Mouse (Mus musculus) small intestine, adult 2 months (tissue): ENCODE measurements around the gene Shcbp1l. TPM values are rescaled to one million over a fixed set of nuclear protein-coding genes. Genes with fewer than 3 reads are reported as not detected.

Experiments
- H3K27ac ChIP-seq: fragments of 200-500 bp; 2 replicates; pipeline ENCODE4 v1.5.1; 2012; ENCODE audit warnings: low read depth, low read length, control low read depth, inconsistent platforms; ENCODE audit not compliant: insufficient read depth
- H3K27me3 ChIP-seq: fragments of 200-500 bp; 2 replicates; pipeline ENCODE4 v1.6.1; 2012; ENCODE audit warnings: mild to moderate bottlenecking, moderate library complexity, low read length, inconsistent platforms; ENCODE audit not compliant: control insufficient read depth, insufficient read depth
- H3K36me3 ChIP-seq: fragments of 200-500 bp; 2 replicates; pipeline ENCODE4 v1.6.1; 2012; ENCODE audit warnings: mild to moderate bottlenecking, low read length, control low read depth, inconsistent platforms; ENCODE audit not compliant: control insufficient read depth, insufficient read depth
- H3K4me1 ChIP-seq: fragments of 200-500 bp; 2 replicates; pipeline ENCODE4 v1.6.1; 2012; ENCODE audit warnings: low read length, inconsistent platforms, mixed read lengths; ENCODE audit not compliant: control insufficient read depth, insufficient read depth, insufficient read length
- H3K4me3 ChIP-seq: fragments of 200-500 bp; 2 replicates; pipeline ENCODE4 v1.5.1; 2012; ENCODE audit warnings: low read depth, mild to moderate bottlenecking, control low read depth, inconsistent platforms, low read length, moderate library complexity
- CTCF ChIP-seq: fragments of 200-500 bp; IDR thresholded peaks from 2 replicates; pipeline ENCODE4 v1.5.1; 2012; ENCODE audit warnings: low read depth, mild to moderate bottlenecking, control low read depth, inconsistent platforms, low read length, moderate library complexity, mixed read lengths; ENCODE audit not compliant: insufficient replicate concordance, insufficient read length; ENCODE audit errors: extremely low read depth
- POLR2A ChIP-seq: fragments of 200-500 bp; IDR thresholded peaks from 2 replicates; pipeline ENCODE4 v1.6.1; 2012; ENCODE audit warnings: low read depth, mild to moderate bottlenecking, control low read depth, inconsistent platforms, low read length, moderate library complexity
- WGBS: fragments of 180-500 bp; shearing (Covaris S2); methylation state at CpG from one replicate; pipeline ENCODE4 v1.1.7; 2018; 5-methylcytosine and 5-hydroxymethylcytosine counted together
- polyA plus RNA-seq: library from polyadenylated mRNA; depleted of rRNA; stranded (reverse); fragments of >200 nt; gene quantifications from 2 replicates; pipeline ENCODE4 v1.2.3, GENCODE M21; 2012

Shcbp1l gene
- polyA plus RNA-seq, 1 experiment, result not detected

DNA sequence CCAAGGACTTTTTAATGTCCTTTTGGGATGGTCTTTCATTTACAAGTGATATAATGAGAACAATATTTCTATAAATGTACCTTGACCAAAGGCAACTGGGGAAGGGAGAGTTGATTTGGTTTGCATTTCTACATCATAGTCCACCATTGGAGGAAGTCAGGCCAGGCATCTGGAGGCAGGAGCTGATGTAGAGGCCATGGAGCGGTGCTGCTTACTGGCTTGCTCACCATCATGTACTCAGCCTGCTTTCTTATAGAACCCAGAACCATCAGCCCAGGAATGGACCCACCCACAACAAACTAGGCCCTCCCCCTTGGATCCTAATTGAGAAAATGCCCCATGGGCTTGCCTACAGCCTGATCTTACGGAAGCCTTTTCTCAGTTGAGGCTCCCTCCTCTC is 7.4 kb downstream of the Shcbp1l start:
- Histone ChIP-seq H3K4me1 (no peaks in the 10 kb centered on the region), H3K27ac (no peak overlapping the region), H3K36me3 (no peaks in the 10 kb centered on the region), H3K4me3 (no peak overlapping the region), H3K27me3 (no peaks in the 10 kb centered on the region)
- TF ChIP-seq POLR2A, result no peak
- no peak for TF ChIP-seq CTCF
- WGBS, result 94% methylated on average over 2 of the region's 2 CpGs

DNA sequence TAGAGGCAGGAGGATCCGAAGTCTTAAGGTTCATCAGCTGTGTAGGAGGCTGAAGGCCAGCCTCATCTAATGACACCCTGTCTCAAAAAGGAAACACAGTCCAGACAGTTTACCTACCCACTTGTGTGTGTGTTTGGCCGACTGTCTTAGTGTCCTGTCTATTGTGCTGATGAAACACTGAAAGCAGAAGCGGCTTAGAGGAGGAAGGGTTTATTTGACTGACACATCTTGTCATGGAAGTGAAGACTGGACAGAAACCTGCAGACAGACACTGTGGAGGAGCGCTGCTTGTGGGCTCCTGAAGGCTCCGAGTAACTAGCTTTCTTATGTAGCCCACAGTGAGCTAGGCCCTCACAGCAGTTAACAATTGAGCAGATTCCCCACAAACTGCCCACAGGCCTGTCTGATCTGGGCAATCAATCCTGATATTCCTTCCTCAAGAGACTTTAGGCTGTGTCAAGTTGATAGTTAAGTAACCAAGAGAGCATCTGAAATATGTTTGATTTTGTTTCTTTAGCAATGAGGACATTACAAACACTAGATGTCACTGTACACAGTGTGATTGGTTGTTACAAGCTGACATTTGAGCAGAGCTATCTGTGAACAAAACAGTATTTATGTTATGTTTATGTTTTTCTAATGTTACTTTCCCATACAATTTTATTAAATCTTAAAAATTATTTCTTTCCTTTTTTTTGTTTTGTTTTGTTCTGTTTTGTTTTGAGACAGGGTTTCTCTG is 9.1 kb downstream of the Shcbp1l start:
- no peak overlapping the region for H3K27ac ChIP-seq
- WGBS, result 83% methylated on average over 5 of the region's 5 CpGs

DNA sequence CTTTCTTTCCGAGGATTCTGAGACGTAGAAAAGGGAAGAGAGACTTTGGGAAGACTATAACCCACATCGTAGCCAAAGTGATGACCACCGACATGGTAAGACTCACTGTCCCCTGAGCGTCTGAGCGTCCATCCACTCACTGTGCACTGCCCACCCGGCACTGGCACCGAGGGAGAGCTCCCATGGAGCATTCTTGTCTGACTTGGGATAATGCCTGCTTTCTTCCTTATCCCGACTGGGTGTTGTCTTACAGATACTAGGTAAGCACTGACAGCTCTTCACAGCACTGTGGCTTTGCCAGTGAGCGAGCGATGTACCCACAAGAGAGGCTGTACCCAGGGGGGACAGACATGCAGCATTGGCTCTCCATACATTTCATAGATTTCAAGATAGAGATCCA is 12.6 kb downstream of the Shcbp1l start:
- Histone ChIP-seq H3K27me3 (no peaks in the 10 kb centered on the region), H3K36me3 (no peaks in the 10 kb centered on the region), H3K4me3 (no peak overlapping the region), H3K4me1 (no peaks in the 10 kb centered on the region), H3K27ac (no peak overlapping the region)
- TF ChIP-seq CTCF, result no peak
- 88% methylated on average over 11 of the region's 11 CpGs for WGBS

More for the DNA sequence above, 9.1 kb downstream of the Shcbp1l start:
- Histone ChIP-seq H3K27me3 (no peaks in the 10 kb centered on the region), H3K4me1 (no peaks in the 10 kb centered on the region), H3K36me3 (no peaks in the 10 kb centered on the region), H3K4me3 (no peak overlapping the region)
- no peak for TF ChIP-seq CTCF
- TF ChIP-seq POLR2A, result no peak

DNA sequence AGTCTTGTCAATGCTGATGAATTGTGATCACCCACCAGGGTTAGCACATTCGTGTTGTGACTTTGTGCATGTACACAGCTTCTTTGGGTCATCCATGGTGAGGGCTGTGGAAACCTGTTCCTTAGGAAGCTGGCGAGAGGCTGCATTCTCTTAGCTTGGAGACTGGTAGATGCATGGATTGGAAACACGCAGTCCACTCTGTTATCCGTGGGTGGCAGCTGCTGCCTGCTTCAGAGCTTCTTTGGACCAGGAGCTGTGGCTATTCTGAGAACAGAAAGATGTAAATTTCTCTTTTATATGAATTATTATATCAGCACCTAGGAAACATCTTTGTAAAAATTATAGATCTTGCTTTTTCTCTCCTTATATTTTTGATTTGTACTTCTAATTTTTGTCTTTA is 15.8 kb downstream of the Shcbp1l start:
- no peaks in the 10 kb centered on the region for H3K4me1 ChIP-seq
- no peaks in the 10 kb centered on the region for H3K36me3 ChIP-seq
- no peak for TF ChIP-seq CTCF
- H3K4me3 ChIP-seq, result no peak overlapping the region
- H3K27ac ChIP-seq, result no peak overlapping the region
- H3K27me3 ChIP-seq, result no peaks in the 10 kb centered on the region
- WGBS, result 85% methylated on average over 4 of the region's 4 CpGs

DNA sequence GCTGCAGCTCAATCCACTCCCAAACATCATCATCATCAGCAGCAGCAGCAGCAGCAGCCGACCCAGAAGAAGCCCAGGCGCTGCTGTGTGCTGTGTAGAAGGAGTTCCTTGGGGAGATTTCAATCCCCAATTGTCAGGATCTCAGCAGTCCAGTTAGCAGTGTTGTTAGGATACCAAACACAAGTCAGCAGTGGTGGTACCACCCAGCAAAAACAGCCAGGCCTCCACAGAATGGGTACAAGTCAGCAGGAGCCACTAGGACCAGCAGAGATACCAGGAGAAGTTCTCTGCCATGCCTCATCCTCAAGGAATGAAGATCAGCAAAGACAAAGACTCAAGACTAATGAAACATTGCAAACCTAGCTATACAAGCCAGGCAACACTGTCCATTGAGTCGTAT is 16.7 kb downstream of the Shcbp1l start:
- no peaks in the 10 kb centered on the region for H3K4me1 ChIP-seq
- WGBS, result 79% methylated on average over 3 of the region's 3 CpGs
- H3K4me3 ChIP-seq, result no peak overlapping the region
- H3K27me3 ChIP-seq, result no peaks in the 10 kb centered on the region
- H3K27ac ChIP-seq, result no peak overlapping the region
- H3K36me3 ChIP-seq, result no peaks in the 10 kb centered on the region
- TF ChIP-seq POLR2A, result no peak
- TF ChIP-seq CTCF, result no peak

DNA sequence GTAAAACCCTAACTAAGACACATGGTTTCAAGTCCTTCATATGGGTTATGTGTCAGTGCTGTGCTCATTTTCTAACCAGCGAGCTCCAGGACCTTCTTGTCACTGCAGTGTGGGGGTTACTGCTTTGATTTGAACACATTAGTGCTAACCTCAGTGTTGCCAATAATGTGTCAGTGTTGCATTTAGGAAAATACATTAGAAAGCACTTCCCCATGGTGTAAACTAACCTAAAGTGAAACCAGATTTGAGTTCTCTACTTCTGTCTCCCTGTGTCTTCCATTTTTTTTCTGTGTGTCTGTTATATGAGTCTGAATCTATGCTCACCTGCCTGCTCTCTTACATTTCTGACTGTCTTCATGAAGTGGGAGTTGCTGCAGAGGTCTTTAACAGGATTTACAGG is 18.1 kb downstream of the Shcbp1l start:
- TF ChIP-seq CTCF, result no peak
- TF ChIP-seq POLR2A, result no peak
- Histone ChIP-seq H3K4me3 (no peak overlapping the region), H3K36me3 (no peaks in the 10 kb centered on the region)

DNA sequence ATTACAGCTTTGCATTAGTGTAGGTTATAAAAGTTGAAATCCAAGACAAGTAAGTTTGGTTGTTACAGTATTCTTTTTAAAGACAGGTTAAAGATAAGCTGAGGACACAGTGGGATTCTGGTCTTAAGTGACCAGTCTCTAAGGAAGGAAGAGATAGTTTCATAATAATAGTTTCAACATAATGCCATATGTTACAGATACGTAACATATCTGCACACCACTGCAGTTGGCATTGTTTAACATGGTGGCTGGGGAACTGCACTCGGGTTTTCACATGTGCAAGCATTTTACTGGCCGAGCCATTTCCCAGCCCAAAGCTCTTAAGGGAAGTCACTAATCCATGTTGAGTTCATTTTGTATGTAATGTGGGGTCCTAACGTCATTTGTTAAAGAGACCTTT is 18.7 kb downstream of the Shcbp1l start:
- no peak overlapping the region for H3K4me3 ChIP-seq
- H3K27me3 ChIP-seq, result no peaks in the 10 kb centered on the region
- 82% methylated on average over 4 of the region's 4 CpGs for WGBS
- H3K4me1 ChIP-seq, result no peaks in the 10 kb centered on the region
- TF ChIP-seq CTCF (no peak), POLR2A (no peak)
- no peaks in the 10 kb centered on the region for H3K36me3 ChIP-seq
- no peak overlapping the region for H3K27ac ChIP-seq

More for the DNA sequence above, 18.1 kb downstream of the Shcbp1l start:
- Histone ChIP-seq H3K27ac (no peak overlapping the region), H3K27me3 (no peaks in the 10 kb centered on the region), H3K4me1 (no peaks in the 10 kb centered on the region)
- 88% methylated on average over 1 of the region's 1 CpGs for WGBS
